Mouse (Mus musculus) forebrain, embryonic 16.5 days (tissue): ENCODE results near the gene Zfp568. TPM values are rescaled to one million over a fixed set of nuclear protein-coding genes. Genes with fewer than 3 reads are reported as not detected.

ENCODE experiments used
- ATAC-seq: fragments of 200-750 bp; cut with Nextera tagmentation; 2 replicates; pipeline ENCODE4 v1.8.0; 2017; ENCODE audit warnings: mild to moderate bottlenecking, moderate library complexity
- H3K27ac ChIP-seq: fragments of 300-500 bp; sonication (generic); 2 replicates; pipeline ENCODE4 v1.5.1; 2014; ENCODE audit warnings: low read length, control low read depth
- H3K27me3 ChIP-seq: fragments of 300-500 bp; sonication (generic); replicated peaks from 2 replicates; pipeline ENCODE4 v1.6.1; 2014; ENCODE audit warnings: low read length; ENCODE audit not compliant: control insufficient read depth, insufficient read depth
- H3K36me3 ChIP-seq: fragments of 300-500 bp; sonication (generic); 2 replicates; pipeline ENCODE4 v1.6.1; 2014; ENCODE audit not compliant: control insufficient read depth, insufficient read depth
- H3K4me1 ChIP-seq: fragments of 300-500 bp; sonication (generic); replicated peaks from 2 replicates; pipeline ENCODE4 v1.6.1; 2014; ENCODE audit warnings: low read length; ENCODE audit not compliant: control insufficient read depth, insufficient read depth
- H3K4me2 ChIP-seq: fragments of 300-500 bp; sonication (generic); 2 replicates; pipeline ENCODE4 v1.6.1; 2014; ENCODE audit warnings: mild to moderate bottlenecking, low read length, control low read depth
- H3K4me3 ChIP-seq: fragments of 300-500 bp; sonication (generic); replicated peaks from 2 replicates; pipeline ENCODE4 v1.5.1; 2014; ENCODE audit warnings: mild to moderate bottlenecking, low read length, control low read depth
- H3K9ac ChIP-seq: fragments of 300-500 bp; sonication (generic); replicated peaks from 2 replicates; pipeline ENCODE4 v1.6.1; 2014; ENCODE audit warnings: low read depth, low read length, control low read depth
- H3K9me3 ChIP-seq: fragments of 300-500 bp; sonication (generic); 2 replicates; pipeline ENCODE4 v1.6.1; 2016; ENCODE audit warnings: low read length; ENCODE audit not compliant: control insufficient read depth
- WGBS: fragments of 180-500 bp; shearing (Covaris S2); extraction: QIAGEN DNeasy Blood & Tissue Kit; methylation state at CpG from one replicate; pipeline ENCODE4 v1.1.7; 2014; 5-methylcytosine and 5-hydroxymethylcytosine counted together
- polyA plus RNA-seq: library from polyadenylated mRNA; unstranded; fragments of >200 nt; fragmentation: Nextera tagmentation; extraction: Ambion mirVana; gene quantifications from 2 replicates; pipeline ENCODE4 v1.2.1, GENCODE M21; 2015

Gene Zfp568
- polyA plus RNA-seq, 1 experiment from 2014 or later: 3.0 TPM

DNA sequence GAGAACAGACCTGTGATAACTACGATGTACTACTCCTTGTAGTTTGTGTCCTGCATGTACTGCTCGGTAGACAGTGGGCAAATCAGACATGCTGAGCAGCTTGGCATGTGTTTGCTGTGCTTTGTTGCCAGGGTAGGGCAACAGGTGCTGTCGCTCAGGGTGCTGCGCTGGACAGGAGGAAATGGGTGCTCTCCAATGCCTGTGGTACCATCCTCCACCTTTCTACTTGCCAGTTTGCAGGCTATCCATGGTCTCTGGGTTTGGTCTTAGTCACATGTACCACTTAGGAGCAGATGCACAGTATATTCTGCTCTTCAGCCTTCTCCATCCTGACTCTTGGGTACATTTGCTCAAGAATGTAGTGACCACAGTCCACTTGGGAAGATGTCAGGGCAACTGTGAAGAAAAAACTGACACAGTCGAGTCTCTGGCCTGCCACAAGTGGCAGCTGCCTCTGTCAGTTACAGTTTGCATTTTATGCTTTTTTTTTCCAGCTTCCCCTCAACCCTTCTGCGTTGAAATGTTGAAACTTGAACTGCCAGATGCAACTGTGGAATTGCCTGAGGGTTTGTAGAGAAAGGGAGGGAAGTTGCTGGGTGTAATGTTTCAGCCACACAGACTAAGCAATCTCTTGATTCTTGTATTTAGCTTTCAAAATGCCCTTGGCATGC lies 24.4 kb downstream of the Zfp568 start:
- Histone ChIP-seq H3K9me3 (no peaks in the 10 kb centered on the region), H3K27me3 (no peaks in the 10 kb centered on the region), H3K4me2 (no peak overlapping the region), H3K4me1 (peaks cover 13% of the 10 kb centered on the region; the same call in 1 of the 2 replicates), H3K36me3 (peaks cover 4% of the 10 kb centered on the region; the same call in 1 of the 2 replicates), H3K9ac (no peak overlapping the region), H3K4me3 (no peak overlapping the region), H3K27ac (no peak overlapping the region)
- no peak for ATAC-seq
- 84% methylated on average over 6 of the region's 6 CpGs for WGBS

- Histone ChIP-seq H3K4me1 (peaks cover 14% of the 10 kb centered on the region; the same call in 1 of the 2 replicates), H3K27ac (no peak overlapping the region), H3K4me3 (no peak overlapping the region), H3K36me3 (0 out of 2 replicates have a peak, but pooled peaks cover 2% of the 10 kb centered on the region), H3K27me3 (no peaks in the 10 kb centered on the region), H3K4me2 (no peak overlapping the region), H3K9me3 (no peaks in the 10 kb centered on the region), H3K9ac (no peak overlapping the region)
- 56% methylated on average over 21 of the region's 21 CpGs for WGBS
- ATAC-seq: peak; percentile 72
Measured at GRCm38 (mm10) chr7:30009321-30010085, 25.7 kb downstream of the Zfp568 start.

DNA sequence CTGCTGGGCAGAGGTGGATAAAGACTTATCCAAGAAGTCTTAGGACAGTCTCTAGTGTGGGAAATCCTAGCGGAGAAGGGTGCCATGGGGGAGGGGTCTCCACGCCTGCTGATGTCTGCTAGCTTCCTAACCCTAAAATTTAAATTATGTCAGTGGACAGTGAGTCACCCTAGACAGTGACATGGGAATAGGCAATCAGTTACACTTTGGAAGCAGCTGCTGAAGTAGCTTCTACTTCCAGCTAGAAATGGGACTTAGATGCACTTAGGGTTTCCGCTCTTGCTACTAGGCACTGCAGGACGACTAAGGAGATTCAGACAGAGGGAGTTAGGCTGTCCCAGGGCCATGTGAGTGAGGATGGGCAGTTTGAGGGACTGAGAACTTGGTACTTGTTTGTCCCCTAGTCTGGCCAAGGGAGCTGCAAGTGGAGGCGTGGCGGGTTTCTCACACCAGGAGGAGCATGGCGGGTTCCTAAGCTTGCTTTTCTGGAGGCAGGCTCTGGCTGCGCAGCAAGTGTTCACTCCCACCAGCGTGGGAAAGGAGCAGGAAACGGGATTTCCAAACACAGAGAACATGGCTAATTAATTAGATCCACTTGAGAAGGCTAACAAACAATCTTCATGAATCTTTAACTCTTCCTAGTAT lies 26.9 kb downstream of the Zfp568 start:
- ATAC-seq: no peak
- 85% methylated on average over 10 of the region's 10 CpGs for WGBS
- H3K4me3 ChIP-seq: no peak overlapping the region
- H3K27ac ChIP-seq: no peak overlapping the region
- peaks cover 14% of the 10 kb centered on the region; the same call in 1 of the 2 replicates for H3K4me1 ChIP-seq
- no peak overlapping the region for H3K4me2 ChIP-seq
- no peaks in the 10 kb centered on the region for H3K36me3 ChIP-seq
- H3K9me3 ChIP-seq: no peaks in the 10 kb centered on the region
- H3K9ac ChIP-seq: no peak overlapping the region
- H3K27me3 ChIP-seq: no peaks in the 10 kb centered on the region

DNA sequence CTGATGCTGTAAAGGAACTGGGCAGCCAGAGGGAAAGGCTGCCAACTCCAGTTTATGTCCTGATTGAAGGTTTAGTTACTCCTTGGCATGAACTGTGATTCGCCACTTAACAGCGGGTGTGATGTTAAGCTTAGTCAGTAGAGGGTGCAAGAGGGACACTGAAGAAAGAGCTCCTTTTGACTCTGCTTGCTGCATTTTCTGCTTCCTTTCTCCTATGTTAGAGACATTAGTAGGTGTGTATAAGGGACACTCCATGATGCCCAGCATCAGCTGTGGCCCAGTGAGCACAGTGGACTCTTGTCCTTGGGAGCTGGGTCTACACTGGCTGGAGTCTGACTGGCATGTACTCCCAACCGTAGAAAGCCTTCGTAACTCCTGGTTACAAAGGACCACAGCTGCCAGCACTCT lies 29.2 kb downstream of the Zfp568 start:
- H3K4me1 ChIP-seq: peaks cover 14% of the 10 kb centered on the region; the same call in 1 of the 2 replicates
- no peak overlapping the region for H3K4me3 ChIP-seq
- no peaks in the 10 kb centered on the region for H3K27me3 ChIP-seq
- no peak overlapping the region for H3K9ac ChIP-seq
- no peak overlapping the region for H3K4me2 ChIP-seq
- 67% methylated on average over 4 of the region's 4 CpGs for WGBS
- peaks cover 6% of the 10 kb centered on the region; the same call in 1 of the 2 replicates for H3K36me3 ChIP-seq
- H3K27ac ChIP-seq: peak overlapping the region; percentile 17; the same call in 1 of the 2 replicates
- no peaks in the 10 kb centered on the region for H3K9me3 ChIP-seq
- ATAC-seq: peak; percentile 49; the same call in 1 of the 2 replicates

DNA sequence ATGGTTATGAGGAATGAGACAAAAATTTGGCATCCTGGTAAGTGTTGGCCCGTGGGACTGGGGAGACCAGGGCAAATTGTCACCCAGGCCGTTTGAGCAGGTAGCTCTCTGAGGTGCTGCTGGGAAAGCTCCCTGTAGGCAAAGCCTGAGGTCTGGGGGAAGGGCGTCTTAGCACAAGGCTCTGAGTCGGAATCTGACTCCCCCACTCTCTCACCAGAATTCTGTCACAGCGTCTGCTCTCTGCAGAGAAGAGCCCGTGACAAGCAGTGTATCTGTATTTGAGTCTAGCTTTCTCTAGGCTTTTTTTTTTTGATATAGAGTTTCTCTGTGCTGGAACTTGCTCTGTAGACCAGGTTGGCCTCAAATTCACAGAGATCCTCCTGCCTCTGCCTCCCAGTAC lies 33.5 kb downstream of the Zfp568 start:
- Histone ChIP-seq H3K4me1 (peaks cover 4% of the 10 kb centered on the region; the same call in 1 of the 2 replicates), H3K36me3 (peaks cover 12% of the 10 kb centered on the region), H3K4me3 (no peak overlapping the region), H3K9ac (no peak overlapping the region), H3K27me3 (no peaks in the 10 kb centered on the region), H3K4me2 (no peak overlapping the region), H3K27ac (no peak overlapping the region), H3K9me3 (no peaks in the 10 kb centered on the region)
- 86% methylated on average over 6 of the region's 6 CpGs for WGBS
- ATAC-seq: no peak

DNA sequence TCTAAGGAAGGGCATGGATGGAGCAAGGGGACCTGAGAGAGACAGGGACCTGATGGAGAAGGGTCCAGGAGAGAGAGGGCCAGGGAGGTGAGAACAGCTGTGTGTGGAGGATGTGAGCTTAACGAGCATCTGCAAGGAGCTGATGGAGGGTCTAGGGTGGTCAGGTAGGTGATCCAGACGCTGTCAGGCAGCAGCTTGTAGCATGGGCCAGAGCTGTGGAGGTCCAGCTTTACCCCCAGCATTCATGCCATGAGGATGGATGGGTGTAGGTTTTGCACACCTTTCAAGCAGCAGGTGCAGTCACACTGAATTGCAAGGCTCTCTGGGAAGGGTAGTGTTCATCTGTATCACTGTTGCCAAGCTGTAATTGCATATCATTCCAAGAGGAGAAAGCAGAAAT lies 35.8 kb downstream of the Zfp568 start:
- H3K9me3 ChIP-seq: no peaks in the 10 kb centered on the region
- H3K4me2 ChIP-seq: no peak overlapping the region
- no peak overlapping the region for H3K9ac ChIP-seq
- peaks cover 24% of the 10 kb centered on the region for H3K36me3 ChIP-seq
- 76% methylated on average over 2 of the region's 2 CpGs for WGBS
- no peak for ATAC-seq
- H3K27ac ChIP-seq: no peak overlapping the region
- H3K27me3 ChIP-seq: no peaks in the 10 kb centered on the region
- no peak overlapping the region for H3K4me3 ChIP-seq
- no peaks in the 10 kb centered on the region for H3K4me1 ChIP-seq

GRCm38 (mm10) chr7:30023324-30023723 lies 39.6 kb downstream of the Zfp568 start:
- Histone ChIP-seq H3K4me3 (no peak overlapping the region), H3K9me3 (no peaks in the 10 kb centered on the region), H3K36me3 (peaks cover 22% of the 10 kb centered on the region), H3K4me2 (no peak overlapping the region), H3K27me3 (no peaks in the 10 kb centered on the region), H3K27ac (no peak overlapping the region), H3K9ac (no peak overlapping the region), H3K4me1 (no peaks in the 10 kb centered on the region)
- no peak for ATAC-seq
- WGBS: 95% methylated on average over 9 of the region's 9 CpGs

DNA sequence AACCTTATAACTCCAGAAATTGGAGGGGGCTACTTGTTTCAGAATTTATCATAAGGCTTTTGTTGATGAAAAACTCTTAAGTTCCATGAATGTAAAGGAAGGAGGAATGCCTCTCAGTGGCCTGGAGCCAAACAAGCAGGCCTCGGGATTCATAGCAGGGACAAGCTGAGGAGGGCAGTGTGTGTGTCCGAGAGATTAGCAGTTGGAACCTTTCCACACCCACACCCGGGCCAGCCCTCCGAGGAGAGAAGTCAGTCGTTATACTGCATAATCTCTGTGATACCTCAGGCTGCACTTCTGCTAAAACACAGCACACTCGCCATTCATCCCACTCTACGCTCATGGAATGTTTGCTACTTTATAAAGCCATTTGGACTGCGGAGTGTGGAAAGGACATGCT lies 40.0 kb downstream of the Zfp568 start:
- H3K27me3 ChIP-seq: no peaks in the 10 kb centered on the region
- 86% methylated on average over 8 of the region's 8 CpGs for WGBS
- H3K4me1 ChIP-seq: no peaks in the 10 kb centered on the region
- H3K9ac ChIP-seq: no peak overlapping the region
- no peak for ATAC-seq
- peaks cover 19% of the 10 kb centered on the region for H3K36me3 ChIP-seq
- H3K9me3 ChIP-seq: no peaks in the 10 kb centered on the region
- H3K4me2 ChIP-seq: no peak overlapping the region
- H3K4me3 ChIP-seq: no peak overlapping the region
- H3K27ac ChIP-seq: no peak overlapping the region

DNA sequence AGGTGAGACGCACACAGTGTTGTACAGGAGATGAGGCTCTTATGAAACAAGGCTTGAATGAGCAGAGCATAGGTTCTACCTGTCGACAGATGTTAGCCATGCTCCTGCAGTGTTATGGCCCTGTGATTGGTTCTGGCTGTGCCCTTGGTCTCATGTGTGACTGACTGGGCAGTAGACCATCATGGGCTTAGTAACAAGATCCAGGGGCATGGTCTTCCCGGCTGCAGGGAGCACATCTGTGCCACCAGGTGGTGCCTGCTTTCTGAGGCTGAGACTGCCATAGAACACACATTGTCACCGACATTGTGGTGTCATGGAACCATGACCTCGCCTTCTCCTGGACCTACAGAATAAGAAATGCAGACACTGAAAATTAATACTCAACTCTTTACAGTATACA lies 41.6 kb downstream of the Zfp568 start:
- Histone ChIP-seq H3K4me2 (no peak overlapping the region), H3K27ac (no peak overlapping the region), H3K9ac (no peak overlapping the region), H3K36me3 (peaks cover 19% of the 10 kb centered on the region), H3K27me3 (no peaks in the 10 kb centered on the region), H3K9me3 (no peaks in the 10 kb centered on the region), H3K4me3 (no peak overlapping the region), H3K4me1 (no peaks in the 10 kb centered on the region)
- no peak for ATAC-seq
- WGBS: 84% methylated on average over 5 of the region's 5 CpGs
